ENCODE assay signal across 8 mouse cellular contexts in genomic region chr8:126590599-126590998, GRCm38 (mm10). TPM values are rescaled to one million over a fixed set of nuclear protein-coding genes. Genes with fewer than 3 reads are reported as not detected.
DNase-seq lines count a peak whose midpoint lies in the region; ATAC-seq and TF ChIP-seq lines count a peak whose summit lies in the region.

No protein-coding gene starts in this region.

- no peak for ATAC-seq in embryonic facial prominence, embryonic 12.5 days (ENCODE audit: insufficient number of reproducible peaks, insufficient read depth, low FRiP score, low TSS enrichment)
- ATAC-seq in intestine, embryonic 15.5 days, result no peak
- no peak for ATAC-seq in neural tube, embryonic 12.5 days (ENCODE audit: low FRiP score, low read depth)

- H3K4me1 ChIP-seq in embryonic facial prominence, embryonic 12.5 days, result peaks cover 53% of the 10 kb centered on the region
- H3K4me1 ChIP-seq in intestine, embryonic 15.5 days (replicated peaks), result peaks cover 25% of the 10 kb centered on the region
- peaks cover 56% of the 10 kb centered on the region for H3K4me1 ChIP-seq in neural tube, embryonic 12.5 days

- peak overlapping the region; percentile 100 for H3K9ac ChIP-seq in embryonic facial prominence, embryonic 12.5 days
- peak overlapping the region; percentile 66 for H3K9ac ChIP-seq in intestine, embryonic 15.5 days
- H3K9ac ChIP-seq in neural tube, embryonic 12.5 days, result peak overlapping the region; percentile 47

- no peaks in the 10 kb centered on the region for H3K9me3 ChIP-seq in embryonic facial prominence, embryonic 12.5 days
- H3K9me3 ChIP-seq in intestine, embryonic 15.5 days, result no peaks in the 10 kb centered on the region
- no peaks in the 10 kb centered on the region for H3K9me3 ChIP-seq in neural tube, embryonic 12.5 days

- 32% methylated on average over 4 of the region's 4 CpGs for WGBS in embryonic facial prominence, embryonic 12.5 days
- 10% methylated on average over 4 of the region's 4 CpGs for WGBS in intestine, embryonic 15.5 days
- WGBS in neural tube, embryonic 12.5 days, result 36% methylated on average over 4 of the region's 4 CpGs

- peaks cover 18% of the 10 kb centered on the region; the same call in 1 of the 2 replicates for H3K36me3 ChIP-seq in embryonic facial prominence, embryonic 12.5 days
- peaks cover 6% of the 10 kb centered on the region; the same call in 1 of the 2 replicates for H3K36me3 ChIP-seq in intestine, embryonic 15.5 days
- H3K36me3 ChIP-seq in neural tube, embryonic 12.5 days, result peaks cover 13% of the 10 kb centered on the region; the same call in 1 of the 2 replicates

- H3K27ac ChIP-seq in left cerebral cortex, adult 2 months, result peak overlapping the region; percentile 88
- H3K27ac ChIP-seq in embryonic facial prominence, embryonic 12.5 days, result no peak overlapping the region
- peak overlapping the region; percentile 84 for H3K27ac ChIP-seq in intestine, embryonic 15.5 days
- no peak overlapping the region for H3K27ac ChIP-seq in neural tube, embryonic 12.5 days

- intact Hi-C loops in left cerebral cortex, adult 2 months (cut with DNase I), result loop anchor here (5.0 kb wide), 1 partner anchor 73 kb away; no protein-coding TSS in a partner anchor
- intact Hi-C loops in left cerebral cortex, postnatal 36 days (cut with DNase I), result loop anchor here (5.0 kb wide), 3 partner anchors 73 to 167 kb away; no protein-coding TSS in a partner anchor

- no peaks in the 10 kb centered on the region for H3K27me3 ChIP-seq in embryonic facial prominence, embryonic 12.5 days
- no peaks in the 10 kb centered on the region for H3K27me3 ChIP-seq in intestine, embryonic 15.5 days (replicated peaks)
- no peaks in the 10 kb centered on the region for H3K27me3 ChIP-seq in neural tube, embryonic 12.5 days (replicated peaks)

- peak overlapping the region; percentile 73 for H3K4me3 ChIP-seq in left cerebral cortex, adult 2 months
- H3K4me3 ChIP-seq in embryonic facial prominence, embryonic 12.5 days, result peak overlapping the region; percentile 100
- H3K4me3 ChIP-seq in intestine, embryonic 15.5 days (replicated peaks), result peak overlapping the region; percentile 99
- H3K4me3 ChIP-seq in neural tube, embryonic 12.5 days, result peak overlapping the region; percentile 37

- peak overlapping the region; percentile 99 for H3K4me2 ChIP-seq in embryonic facial prominence, embryonic 12.5 days (replicated peaks)
- peak overlapping the region; percentile 79 for H3K4me2 ChIP-seq in intestine, embryonic 15.5 days (replicated peaks)
- H3K4me2 ChIP-seq in neural tube, embryonic 12.5 days (replicated peaks), result peak overlapping the region; percentile 89

- no peak for DNase-seq in left cerebral cortex, adult 2 months (ENCODE audit: extremely low spot score in 1 of 2, low spot score in 2 of 2)
- no peak for DNase-seq in left cerebral cortex, adult 18-20 months (ENCODE audit: low spot score in 2 of 2)
- no peak for DNase-seq in frontal cortex, postnatal 10 days (ENCODE audit: low spot score in 2 of 2)
- no peak for DNase-seq in left cerebral cortex, postnatal 36 days (ENCODE audit: low spot score in 2 of 2)
- DNase-seq in left cerebral cortex, adult 11 months (ENCODE audit: low spot score), result no peak

- TF ChIP-seq CTCF in left cerebral cortex, adult 2 months (IDR thresholded peaks at IDR 0.05), result no peak

RNA-seq across cellular contexts. Expression of gene Irf2bp2, which starts 3.2 kb away (rescaled TPM):
- 10 to 100 TPM; 63.9 to 78.4 TPM for total RNA-seq in left cerebral cortex, adult 2 months (2021)
- 10 to 100 TPM; 74.0 to 77.6 TPM for total RNA-seq in left cerebral cortex, adult 18-20 months (2021)
- 11.5 and 12.0 TPM in 2 replicates for polyA plus RNA-seq in embryonic facial prominence, embryonic 12.5 days (2016; fragmentation: Nextera tagmentation; extraction: Ambion mirVana)
- 14.1 and 16.1 TPM in 2 replicates for polyA plus RNA-seq in intestine, embryonic 15.5 days (2015; fragmentation: Nextera tagmentation; extraction: Ambion mirVana)
- polyA plus RNA-seq in neural tube, embryonic 12.5 days (2016; fragmentation: Nextera tagmentation; extraction: Ambion mirVana), result 8.5 and 9.5 TPM in 2 replicates
- total RNA-seq in left cerebral cortex, postnatal 36 days (2021), result 10 to 100 TPM; 54.3 to 63.3 TPM

Comparison
In these comparisons a context has a peak if more than half of its experiments do, and no peak if none do; other contexts are left out.
1. H3K27ac ChIP-seq: peak in left cerebral cortex, adult 2 months (single experiment) and intestine, embryonic 15.5 days (single experiment); none in embryonic facial prominence, embryonic 12.5 days (single experiment) and neural tube, embryonic 12.5 days (single experiment).
2. H3K4me3 ChIP-seq: peak in every context shown above with its lines; median percentile 100 in embryonic facial prominence, embryonic 12.5 days; 99 in intestine, embryonic 15.5 days; 73 in left cerebral cortex, adult 2 months; 37 in neural tube, embryonic 12.5 days.
3. H3K9ac ChIP-seq: peak in every context shown above with its lines; median percentile 100 in embryonic facial prominence, embryonic 12.5 days; 66 in intestine, embryonic 15.5 days; 47 in neural tube, embryonic 12.5 days.
4. Peak in every context shown above with its lines, with median percentiles within 50 percentile points of each other: H3K4me2 ChIP-seq.